Mouse (Mus musculus) telencephalon, adult 2 months (tissue): ENCODE results near the gene Cars.
"Not testable (repeated sequence)": the region's sequence is repeated elsewhere in the genome, so short reads cannot be mapped to it uniquely, and the experiment has no call there.

Source experiments
- DNase-seq: peaks from one replicate; pipeline ENCODE4 v3.0.0-alpha.2; 2011; ENCODE audit warnings: low read depth, low spot score

Gene Cars

GRCm38 (mm10) chr7:143599428-143600230 is at the start of gene Cars:
Gene Cars, minus strand, starts transcription at chr7:143600090.
- peak; percentile 92 for DNase-seq

GRCm38 (mm10) chr7:143649034-143649768 is 49.3 kb upstream of the Cars start, which contains the start of gene Tnfrsf22:
Gene Tnfrsf22, minus strand, starts transcription at chr7:143649661.
- peak; percentile 54 for DNase-seq

GRCm38 (mm10) chr7:143643949-143644348 is 44.1 kb upstream of the Cars start:
- not testable (repeated sequence) for DNase-seq

- no peak for DNase-seq
Observed at GRCm38 (mm10) chr7:143636674-143637073, 36.8 kb upstream of the Cars start.

- no peak for DNase-seq
Observed at GRCm38 (mm10) chr7:143631503-143631902, 31.6 kb upstream of the Cars start.

- no peak for DNase-seq
Observed at GRCm38 (mm10) chr7:143629501-143629900, 29.6 kb upstream of the Cars start.

GRCm38 (mm10) chr7:143628540-143628939 is 28.6 kb upstream of the Cars start, which contains the start of gene Tnfrsf26:
Gene Tnfrsf26, minus strand, starts transcription at chr7:143628722.
- DNase-seq: no peak

- DNase-seq: no peak
Observed at GRCm38 (mm10) chr7:143627555-143628286, 27.8 kb upstream of the Cars start.

GRCm38 (mm10) chr7:143626178-143626577 is 26.3 kb upstream of the Cars start:
- no peak for DNase-seq

GRCm38 (mm10) chr7:143625151-143625550 is 25.3 kb upstream of the Cars start:
- no peak for DNase-seq

GRCm38 (mm10) chr7:143624561-143624960 is 24.7 kb upstream of the Cars start:
- DNase-seq: no peak

- peak; percentile 23 for DNase-seq
Observed at GRCm38 (mm10) chr7:143620951-143621350, 21.1 kb upstream of the Cars start.

- DNase-seq: no peak
Observed at GRCm38 (mm10) chr7:143614404-143615135, 14.7 kb upstream of the Cars start.

- DNase-seq: no peak
Observed at GRCm38 (mm10) chr7:143612215-143612614, 12.3 kb upstream of the Cars start.

GRCm38 (mm10) chr7:143605321-143605720 is 5.4 kb upstream of the Cars start:
- no peak for DNase-seq

- no peak for DNase-seq
Observed at GRCm38 (mm10) chr7:143604889-143605288, 5.0 kb upstream of the Cars start.

- no peak for DNase-seq
Observed at GRCm38 (mm10) chr7:143601705-143602104, 1.8 kb upstream of the Cars start.

GRCm38 (mm10) chr7:143600231-143600740 is 396 bp upstream of the Cars start:
- DNase-seq: no peak

- no peak for DNase-seq
Observed at GRCm38 (mm10) chr7:143594865-143595264, 5.0 kb downstream of the Cars start.

GRCm38 (mm10) chr7:143592255-143592654 is 7.6 kb downstream of the Cars start:
- no peak for DNase-seq

GRCm38 (mm10) chr7:143588006-143588405 is 11.9 kb downstream of the Cars start:
- DNase-seq: no peak
